Mouse (Mus musculus) bone marrow, adult 2 months (tissue): Measurements from ENCODE around the gene Fam129b.

Experiments used
- CTCF ChIP-seq: fragments of 200-500 bp; IDR thresholded peaks from 2 replicates; pipeline ENCODE4 v1.5.1; 2011; ENCODE audit warnings: low read length, control low read depth; ENCODE audit not compliant: control insufficient read depth, insufficient read depth
- POLR2A ChIP-seq: fragments of 200-500 bp; IDR thresholded peaks from 2 replicates; pipeline ENCODE4 v1.6.1; 2011; ENCODE audit warnings: low read depth, mild to moderate bottlenecking, control low read depth, low read length, borderline replicate concordance; ENCODE audit not compliant: control insufficient read depth

DNA sequence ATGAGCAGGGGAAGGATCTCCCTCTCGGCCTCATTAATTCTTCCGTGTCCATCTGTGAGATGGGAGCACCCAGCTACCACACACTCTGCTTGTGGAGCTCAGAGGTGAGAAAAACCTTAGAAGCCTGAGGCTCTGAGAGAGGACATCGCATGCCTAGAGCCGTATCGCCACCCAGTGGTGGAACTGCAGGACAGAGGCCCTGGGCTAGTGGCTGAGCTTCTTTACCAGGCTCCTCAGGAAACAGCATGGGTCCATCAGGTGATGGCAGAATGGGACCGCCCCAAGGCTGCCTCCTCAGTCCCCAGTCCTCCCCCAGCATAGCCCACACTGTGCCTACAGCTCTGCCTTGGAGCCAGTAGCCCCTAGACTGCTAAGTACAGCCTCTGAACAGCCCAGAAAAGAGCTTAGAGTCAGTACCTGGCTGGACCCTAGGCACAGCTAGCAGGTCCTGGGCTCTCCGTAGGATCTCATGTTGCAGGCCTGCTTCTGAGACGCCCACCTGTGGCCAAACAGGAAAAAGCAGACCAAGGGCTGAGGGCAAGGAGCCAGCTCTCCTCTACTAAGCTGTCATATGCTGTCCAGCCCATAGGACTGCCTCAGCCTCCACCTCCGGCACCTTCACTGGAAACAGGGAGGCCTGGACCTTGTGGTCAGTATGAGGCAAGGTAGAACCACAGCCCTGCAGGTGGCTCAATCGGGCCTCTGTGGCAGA, 52.5 kb downstream of the Fam129b start:
- peak; percentile 75 for TF ChIP-seq CTCF
- TF ChIP-seq POLR2A = no peak
